Comparison of ENCODE assay signal across 8 mouse cellular contexts in the genomic region with DNA sequence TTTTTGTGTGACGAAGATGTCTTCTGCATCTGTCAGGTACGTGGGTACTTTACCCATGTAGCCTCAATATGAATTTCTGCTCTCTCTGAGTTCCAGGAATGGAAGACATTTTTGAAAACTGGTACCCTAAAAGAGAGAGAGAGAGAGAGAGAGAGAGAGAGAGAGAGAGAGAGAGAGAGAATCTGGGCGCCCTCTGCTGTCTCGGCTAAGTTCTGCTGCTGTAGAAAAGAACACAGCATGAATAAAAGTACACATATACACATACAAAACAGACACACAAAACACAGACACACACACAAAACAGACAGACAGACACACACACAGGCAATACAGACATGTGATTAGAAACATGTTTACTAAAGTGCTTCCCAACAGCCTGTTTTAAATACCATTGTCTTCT. TPM values are rescaled to one million over a fixed set of nuclear protein-coding genes. Genes with fewer than 3 reads are reported as not detected.
DNase-seq lines count a peak whose midpoint lies in the region; ATAC-seq and TF ChIP-seq lines count a peak whose summit lies in the region.
"Had no signal": no experiment of that assay in that cellular context is flagged by ENCODE, and none has a peak within 500 bp of the region (broad histone marks: within the 10 kb centered on the region; RNA-seq: fewer than 3 reads in every experiment).

No protein-coding gene starts in this region.

- DNase-seq in lung, adult 2 months: peak; percentile 20
- DNase-seq in lung, adult 18-20 months: no peak
- peak; percentile 27 for DNase-seq in adipocyte (ENCODE audit: low spot score)
- peak; percentile 67 to 83 for DNase-seq in cerebellum, postnatal 14 days
- DNase-seq in hindbrain, embryonic 14.5 days (ENCODE audit: low spot score): peak; percentile 61
- DNase-seq in limb, embryonic 11.5 days (ENCODE audit: low spot score): peak; percentile 46

- no peak for TF ChIP-seq CTCF in lung, adult 2 months (IDR thresholded peaks at IDR 0.05; ENCODE audit: insufficient read depth, low read length)

- peaks cover 26% of the 10 kb centered on the region for H3K36me3 ChIP-seq in hindbrain, embryonic 14.5 days (replicated peaks; ENCODE audit: control insufficient read depth, insufficient read depth)
- no peaks in the 10 kb centered on the region for H3K36me3 ChIP-seq in limb, embryonic 11.5 days (ENCODE audit: control insufficient read depth, insufficient read depth, low read length)

- no peaks in the 10 kb centered on the region for H3K27me3 ChIP-seq in hindbrain, embryonic 14.5 days (ENCODE audit: control insufficient read depth, insufficient read depth, low read length)
- no peaks in the 10 kb centered on the region for H3K27me3 ChIP-seq in limb, embryonic 11.5 days (ENCODE audit: control insufficient read depth, insufficient read depth, low read length)
- H3K27me3 ChIP-seq: hindbrain, embryonic 15.5 days had no signal

- no peak for TF ChIP-seq POLR2A in lung, adult 2 months (IDR thresholded peaks at IDR 0.05; ENCODE audit: borderline replicate concordance, extremely low read depth, low read depth, low read length)

- no peak overlapping the region for H3K27ac ChIP-seq in hindbrain, embryonic 14.5 days
- no peak overlapping the region for H3K27ac ChIP-seq in limb, embryonic 11.5 days (replicated peaks; ENCODE audit: low read depth, low read length)
- H3K27ac ChIP-seq: hindbrain, embryonic 15.5 days had no signal

- no peak overlapping the region for H3K4me3 ChIP-seq in lung, adult 2 months (replicated peaks; ENCODE audit: extremely low read depth, low read depth, low read length)
- no peak overlapping the region for H3K4me3 ChIP-seq in hindbrain, embryonic 14.5 days (replicated peaks; ENCODE audit: low read length)
- H3K4me3 ChIP-seq in limb, embryonic 11.5 days (ENCODE audit: low read depth, low read length): no peak overlapping the region
- H3K4me3 ChIP-seq: hindbrain, embryonic 15.5 days had no signal

- H3K4me2 ChIP-seq in hindbrain, embryonic 14.5 days (replicated peaks): no peak overlapping the region
- H3K4me2 ChIP-seq in limb, embryonic 11.5 days (ENCODE audit: low read depth, severe bottlenecking): no peak overlapping the region
- H3K4me2 ChIP-seq: hindbrain, embryonic 15.5 days had no signal

- ATAC-seq in hindbrain, embryonic 14.5 days (ENCODE audit: low FRiP score): no peak
- ATAC-seq in limb, embryonic 11.5 days (ENCODE audit: insufficient number of reproducible peaks, low FRiP score, low TSS enrichment, low read depth): no peak
- no peak for ATAC-seq in erythroid progenitor cell, adult 5-6 weeks (replicated peaks; ENCODE audit: low FRiP score, poor library complexity, severe bottlenecking)

- no peak overlapping the region for H3K9ac ChIP-seq in hindbrain, embryonic 14.5 days
- H3K9ac ChIP-seq in limb, embryonic 11.5 days (ENCODE audit: low read length): no peak overlapping the region
- H3K9ac ChIP-seq: hindbrain, embryonic 15.5 days had no signal

- no peaks in the 10 kb centered on the region for H3K4me1 ChIP-seq in lung, adult 2 months (ENCODE audit: control insufficient read depth, insufficient read depth, low read length)
- no peaks in the 10 kb centered on the region for H3K4me1 ChIP-seq in hindbrain, embryonic 14.5 days (replicated peaks; ENCODE audit: control insufficient read depth, insufficient read depth, low read length)
- no peaks in the 10 kb centered on the region for H3K4me1 ChIP-seq in limb, embryonic 11.5 days (ENCODE audit: control insufficient read depth, insufficient read depth, low read length)
- H3K4me1 ChIP-seq: hindbrain, embryonic 15.5 days had no signal

- WGBS in lung, adult 2 months: 47% methylated on average over 4 of the region's 4 CpGs
- 63% methylated on average over 4 of the region's 4 CpGs for WGBS in hindbrain, embryonic 14.5 days
- WGBS in limb, embryonic 11.5 days: 63% methylated on average over 4 of the region's 4 CpGs

- no peaks in the 10 kb centered on the region for H3K9me3 ChIP-seq in hindbrain, embryonic 14.5 days (ENCODE audit: control insufficient read depth, low read length)
- no peaks in the 10 kb centered on the region for H3K9me3 ChIP-seq in limb, embryonic 11.5 days (ENCODE audit: control insufficient read depth, low read length)
- H3K9me3 ChIP-seq: hindbrain, embryonic 15.5 days had no signal

RNA-seq across cellular contexts. Expression of a gene that starts 27.4 kb away (rescaled TPM):
- polyA plus RNA-seq in lung, adult 2 months (2012; rRNA removed): 9.3 and 10.8 TPM in 2 replicates
- polyA plus RNA-seq in hindbrain, embryonic 14.5 days (2014; fragmentation: Nextera tagmentation; extraction: Ambion mirVana): 58.0 and 58.5 TPM in 2 replicates
- 57.1 and 58.7 TPM in 2 replicates for polyA plus RNA-seq in limb, embryonic 11.5 days (2014; fragmentation: Nextera tagmentation; extraction: Ambion mirVana)
- total RNA-seq in erythroid progenitor cell, adult 5-6 weeks (2015; ENCODE audit: low replicate concordance): 6.5 and 8.4 TPM in 2 replicates
- 7.0 and 13.6 TPM in 2 replicates for total RNA-seq in erythroid progenitor cell, adult 5-6 weeks (2017; ENCODE audit: low replicate concordance)

RNA-seq across cellular contexts. Expression of a gene that starts 27.5 kb away (rescaled TPM):
- polyA plus RNA-seq in lung, adult 2 months (2012; rRNA removed): 7.4 and 9.5 TPM in 2 replicates
- polyA plus RNA-seq in hindbrain, embryonic 14.5 days (2014; fragmentation: Nextera tagmentation; extraction: Ambion mirVana): 40.0 and 40.9 TPM in 2 replicates
- 71.5 and 76.4 TPM in 2 replicates for polyA plus RNA-seq in limb, embryonic 11.5 days (2014; fragmentation: Nextera tagmentation; extraction: Ambion mirVana)
- total RNA-seq in erythroid progenitor cell, adult 5-6 weeks (2015; ENCODE audit: low replicate concordance): 1.8 TPM in 1 of 2 replicates, not detected in the other
- 1.0 and 1.7 TPM in 2 replicates for total RNA-seq in erythroid progenitor cell, adult 5-6 weeks (2017; ENCODE audit: low replicate concordance)

Comparison
In these comparisons a context has a peak if more than half of its experiments do, and no peak if none do; other contexts are left out.
1. DNase-seq: peak in lung, adult 2 months (single experiment), adipocyte (single experiment), cerebellum, postnatal 14 days (2 of 2), hindbrain, embryonic 14.5 days (single experiment) and limb, embryonic 11.5 days (single experiment); none in lung, adult 18-20 months (0 of 2).